Mouse (Mus musculus): ENCODE measurements around the gene Mpzl1. TPM values are rescaled to one million over a fixed set of nuclear protein-coding genes. Genes with fewer than 3 reads are reported as not detected.

Gene Mpzl1
- polyA plus RNA-seq, 1 experiment from 2014 or later: 159 TPM

DNA sequence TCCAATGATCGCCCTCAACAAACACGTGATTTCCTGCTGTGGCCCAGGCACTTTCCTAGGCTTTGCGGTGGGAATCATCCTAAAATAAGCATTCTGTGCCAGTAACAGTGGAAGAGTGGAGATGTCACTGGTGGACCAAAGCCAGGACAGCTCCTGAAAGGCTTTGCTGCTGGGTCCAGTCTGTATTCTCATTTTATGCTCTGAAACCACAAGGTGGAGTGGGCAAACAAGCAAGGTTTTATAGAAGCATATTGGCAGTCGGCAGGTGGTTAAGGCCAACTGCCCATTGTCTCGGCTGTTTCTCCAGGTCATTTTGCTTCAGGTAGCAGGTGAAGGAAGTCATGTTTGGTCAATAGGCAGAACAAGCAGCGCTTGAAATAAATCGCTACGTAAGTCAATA, 3.2 kb downstream of the Mpzl1 start:
- H3K27me3 ChIP-seq (replicated peaks; ENCODE audit: control insufficient read depth, insufficient read depth, low read length): no peaks in the 10 kb centered on the region
- H3K9ac ChIP-seq (ENCODE audit: low read length): no peak overlapping the region
- H3K4me3 ChIP-seq (ENCODE audit: low read depth, low read length): no peak overlapping the region
- no peaks in the 10 kb centered on the region for H3K36me3 ChIP-seq (ENCODE audit: control insufficient read depth, insufficient read depth, low read length)
- 88% methylated on average over 8 of the region's 8 CpGs for WGBS
- H3K4me1 ChIP-seq (ENCODE audit: control insufficient read depth, insufficient read depth, low read length): peaks cover 7% of the 10 kb centered on the region; the same call in 1 of the 2 replicates
- no peak overlapping the region for H3K4me2 ChIP-seq (ENCODE audit: low read length)
- DNase-seq (ENCODE audit: low spot score) (no peak), ATAC-seq (no peak)
- no peak overlapping the region for H3K27ac ChIP-seq (ENCODE audit: low read depth, low read length)
- H3K9me3 ChIP-seq (replicated peaks; ENCODE audit: control insufficient read depth, low read length): no peaks in the 10 kb centered on the region

DNA sequence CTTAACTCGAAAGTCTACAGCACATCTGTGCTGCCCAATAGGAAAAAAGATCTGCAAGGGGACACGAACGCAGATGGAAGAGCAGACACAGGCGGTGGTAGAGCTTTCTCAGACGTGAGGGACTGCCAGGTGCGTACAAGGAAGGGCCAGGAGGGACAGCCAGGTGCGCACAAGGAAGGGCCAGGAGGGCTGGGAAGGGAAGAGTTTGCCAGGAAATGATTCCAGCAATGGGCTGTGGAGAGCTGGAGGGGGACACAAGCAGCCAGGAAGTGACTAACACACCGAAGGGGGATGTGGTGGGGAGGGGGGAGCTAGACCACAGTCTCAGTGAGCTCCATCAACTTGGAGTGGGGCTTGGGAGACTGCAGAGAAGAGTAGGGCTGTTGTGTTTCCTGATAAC, 4.4 kb downstream of the Mpzl1 start:
- no peak for ATAC-seq
- Histone ChIP-seq H3K9ac (ENCODE audit: low read length) (no peak overlapping the region), H3K27me3 (replicated peaks; ENCODE audit: control insufficient read depth, insufficient read depth, low read length) (no peaks in the 10 kb centered on the region), H3K4me3 (ENCODE audit: low read depth, low read length) (no peak overlapping the region), H3K4me2 (ENCODE audit: low read length) (no peak overlapping the region), H3K36me3 (ENCODE audit: control insufficient read depth, insufficient read depth, low read length) (no peaks in the 10 kb centered on the region), H3K4me1 (ENCODE audit: control insufficient read depth, insufficient read depth, low read length) (peaks cover 7% of the 10 kb centered on the region; the same call in 1 of the 2 replicates), H3K9me3 (replicated peaks; ENCODE audit: control insufficient read depth, low read length) (no peaks in the 10 kb centered on the region), H3K27ac (ENCODE audit: low read depth, low read length) (no peak overlapping the region; the same call in 1 of the 2 replicates)
- 39% methylated on average over 8 of the region's 8 CpGs for WGBS
- DNase-seq (ENCODE audit: low spot score): no peak

DNA sequence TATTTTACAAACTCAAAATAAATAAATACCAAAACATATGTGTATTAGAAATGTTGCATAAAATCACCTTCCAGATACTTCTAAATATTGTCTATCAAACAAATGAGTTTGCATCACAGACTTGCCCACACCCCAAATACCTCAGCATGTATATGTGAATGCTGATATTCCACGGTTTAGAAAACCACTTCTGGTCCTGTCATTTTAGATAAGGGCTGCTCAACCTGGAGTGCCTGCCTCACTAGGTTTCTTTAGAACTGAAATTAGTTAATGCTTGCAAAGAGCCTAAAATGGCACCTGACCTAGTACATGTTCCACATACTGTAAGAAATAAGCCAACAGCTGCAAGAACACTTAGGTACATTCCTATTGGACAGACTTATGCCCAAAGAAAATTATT, 5.7 kb downstream of the Mpzl1 start:
- Histone ChIP-seq H3K27ac (ENCODE audit: low read depth, low read length) (no peak overlapping the region), H3K4me3 (ENCODE audit: low read depth, low read length) (no peak overlapping the region), H3K4me1 (ENCODE audit: control insufficient read depth, insufficient read depth, low read length) (peaks cover 7% of the 10 kb centered on the region; the same call in 1 of the 2 replicates), H3K36me3 (ENCODE audit: control insufficient read depth, insufficient read depth, low read length) (no peaks in the 10 kb centered on the region), H3K9ac (ENCODE audit: low read length) (no peak overlapping the region), H3K27me3 (replicated peaks; ENCODE audit: control insufficient read depth, insufficient read depth, low read length) (no peaks in the 10 kb centered on the region), H3K4me2 (ENCODE audit: low read length) (no peak overlapping the region), H3K9me3 (replicated peaks; ENCODE audit: control insufficient read depth, low read length) (no peaks in the 10 kb centered on the region)
- 86% methylated on average over 1 of the region's 1 CpGs for WGBS
- DNase-seq (ENCODE audit: low spot score) (no peak), ATAC-seq (no peak)

DNA sequence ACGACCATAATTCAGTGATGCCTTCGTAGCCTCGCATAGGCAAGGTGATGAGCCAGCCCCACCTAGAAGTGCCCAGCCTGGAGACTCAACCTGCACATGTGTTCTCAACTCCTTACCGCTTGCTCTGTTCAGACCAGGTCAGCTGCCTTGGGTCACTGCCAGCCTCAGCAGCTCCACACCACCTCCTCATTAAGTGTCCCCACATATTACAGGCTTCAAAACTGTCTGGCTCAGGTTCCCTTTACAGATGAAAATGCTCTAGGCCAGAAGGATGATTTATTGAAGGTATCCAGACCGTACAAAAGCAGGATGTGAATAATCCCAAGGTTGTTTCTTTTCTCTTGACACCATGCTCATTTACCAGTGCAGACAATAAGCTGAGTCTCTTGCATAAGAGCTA, 8.4 kb downstream of the Mpzl1 start:
- Histone ChIP-seq H3K9me3 (replicated peaks; ENCODE audit: control insufficient read depth, low read length) (no peaks in the 10 kb centered on the region), H3K36me3 (ENCODE audit: control insufficient read depth, insufficient read depth, low read length) (peaks cover 6% of the 10 kb centered on the region; the same call in 1 of the 2 replicates), H3K9ac (ENCODE audit: low read length) (no peak overlapping the region), H3K4me2 (ENCODE audit: low read length) (no peak overlapping the region), H3K27ac (ENCODE audit: low read depth, low read length) (no peak overlapping the region), H3K27me3 (replicated peaks; ENCODE audit: control insufficient read depth, insufficient read depth, low read length) (no peaks in the 10 kb centered on the region), H3K4me3 (ENCODE audit: low read depth, low read length) (no peak overlapping the region), H3K4me1 (ENCODE audit: control insufficient read depth, insufficient read depth, low read length) (peaks cover 3% of the 10 kb centered on the region; the same call in 1 of the 2 replicates)
- no peak for DNase-seq (ENCODE audit: low spot score)
- 89% methylated on average over 5 of the region's 5 CpGs for WGBS
- no peak for ATAC-seq

DNA sequence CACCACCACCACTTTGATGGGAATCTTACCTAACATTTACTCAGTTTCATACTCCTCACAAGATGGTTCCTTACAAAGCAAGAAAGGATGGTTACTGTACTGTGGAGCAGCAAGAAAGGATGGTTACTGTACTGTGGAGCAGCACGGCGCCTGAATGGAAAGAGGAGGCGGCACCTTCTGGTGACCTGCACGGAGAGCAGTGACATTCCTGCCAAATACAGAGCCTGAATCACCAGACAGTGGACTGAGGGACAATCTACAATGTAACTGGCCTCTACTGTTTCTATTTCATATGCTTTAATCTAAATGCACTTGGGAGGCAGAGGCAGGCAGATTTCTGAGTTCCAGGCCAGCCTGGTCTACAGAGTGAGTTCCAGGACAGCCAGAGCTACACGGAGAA, 9.3 kb downstream of the Mpzl1 start:
- Histone ChIP-seq H3K27me3 (replicated peaks; ENCODE audit: control insufficient read depth, insufficient read depth, low read length) (no peaks in the 10 kb centered on the region), H3K9me3 (replicated peaks; ENCODE audit: control insufficient read depth, low read length) (no peaks in the 10 kb centered on the region), H3K36me3 (ENCODE audit: control insufficient read depth, insufficient read depth, low read length) (peaks cover 6% of the 10 kb centered on the region; the same call in 1 of the 2 replicates), H3K27ac (ENCODE audit: low read depth, low read length) (no peak overlapping the region), H3K9ac (ENCODE audit: low read length) (no peak overlapping the region), H3K4me2 (ENCODE audit: low read length) (no peak overlapping the region), H3K4me1 (ENCODE audit: control insufficient read depth, insufficient read depth, low read length) (peaks cover 3% of the 10 kb centered on the region; the same call in 1 of the 2 replicates), H3K4me3 (ENCODE audit: low read depth, low read length) (no peak overlapping the region)
- WGBS: 87% methylated on average over 5 of the region's 5 CpGs
- ATAC-seq (no peak), DNase-seq (ENCODE audit: low spot score) (no peak)

DNA sequence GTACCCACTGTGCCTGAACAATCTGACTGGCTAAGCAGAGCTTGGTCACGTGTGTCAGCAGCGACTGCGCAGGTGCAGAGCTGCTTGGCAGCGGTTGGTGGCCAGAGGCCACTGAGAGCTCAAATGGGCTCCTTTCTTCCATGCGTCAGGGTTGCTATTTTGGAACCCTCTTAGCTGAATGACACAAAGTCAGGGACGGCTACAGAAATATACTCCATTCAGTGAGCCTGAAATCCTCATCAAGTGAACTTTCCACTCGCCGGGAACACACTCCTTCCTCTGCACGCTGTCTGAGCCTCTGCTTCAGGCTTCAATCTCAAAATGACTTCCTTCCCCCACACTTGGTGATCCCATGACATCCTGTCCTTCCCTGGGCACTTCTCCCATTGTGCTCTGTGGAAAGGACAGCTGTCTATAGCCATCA, 16.1 kb downstream of the Mpzl1 start:
- 51% methylated on average over 9 of the region's 9 CpGs for WGBS
- 0 out of 2 replicates have a peak, but pooled peaks cover 7% of the 10 kb centered on the region for H3K9me3 ChIP-seq (replicated peaks; ENCODE audit: control insufficient read depth, low read length)
- H3K36me3 ChIP-seq (ENCODE audit: control insufficient read depth, insufficient read depth, low read length): peaks cover 21% of the 10 kb centered on the region
- no peak for DNase-seq (ENCODE audit: low spot score)
- no peak overlapping the region for H3K9ac ChIP-seq (ENCODE audit: low read length)
- H3K4me3 ChIP-seq (ENCODE audit: low read depth, low read length): no peak overlapping the region
- H3K27ac ChIP-seq (ENCODE audit: low read depth, low read length): no peak overlapping the region
- no peaks in the 10 kb centered on the region for H3K4me1 ChIP-seq (ENCODE audit: control insufficient read depth, insufficient read depth, low read length)
- no peak for ATAC-seq
- no peak overlapping the region for H3K4me2 ChIP-seq (ENCODE audit: low read length)
- H3K27me3 ChIP-seq (replicated peaks; ENCODE audit: control insufficient read depth, insufficient read depth, low read length): no peaks in the 10 kb centered on the region

DNA sequence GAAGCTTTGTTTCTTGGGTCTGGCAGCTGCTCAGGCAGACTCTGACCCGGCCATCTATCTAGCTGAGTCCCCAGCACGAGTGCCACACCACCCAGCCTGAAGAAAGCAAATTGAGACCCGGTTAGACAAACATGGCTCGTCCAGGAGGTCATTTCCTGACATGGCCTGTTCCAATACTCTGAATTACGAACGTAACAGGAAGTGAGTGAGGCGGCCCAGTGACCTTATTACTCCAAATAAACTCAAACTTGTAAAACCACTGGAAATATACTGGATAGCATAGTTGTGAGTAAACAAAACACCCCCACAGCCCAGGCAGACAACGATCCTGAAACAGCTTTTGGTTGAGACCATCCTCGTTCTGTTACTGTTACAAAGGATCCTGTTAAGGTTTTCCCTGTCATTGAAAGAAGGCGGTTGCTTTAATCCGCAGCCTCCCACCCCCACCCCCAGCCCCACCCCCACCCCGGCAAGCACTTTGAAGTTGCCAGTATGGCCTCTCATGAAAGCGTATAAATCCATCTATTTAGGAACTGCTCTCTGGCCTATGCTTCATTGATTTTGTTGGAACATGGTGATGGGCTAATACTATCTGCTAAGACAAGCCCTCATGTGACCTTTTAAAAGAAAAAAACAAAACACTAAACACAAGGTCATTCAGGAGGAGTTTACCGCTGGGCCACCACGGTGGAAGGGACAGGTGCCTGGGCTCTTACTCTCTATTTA, 17.0 kb downstream of the Mpzl1 start:
- 19% methylated on average over 15 of the region's 15 CpGs for WGBS
- ATAC-seq: 0 out of 2 replicates have a peak, but pooled peaks have one; percentile 45
- no peak overlapping the region for H3K9ac ChIP-seq (ENCODE audit: low read length)
- no peak overlapping the region for H3K27ac ChIP-seq (ENCODE audit: low read depth, low read length)
- peaks cover 16% of the 10 kb centered on the region for H3K36me3 ChIP-seq (ENCODE audit: control insufficient read depth, insufficient read depth, low read length)
- no peak for DNase-seq (ENCODE audit: low spot score)
- no peaks in the 10 kb centered on the region for H3K27me3 ChIP-seq (replicated peaks; ENCODE audit: control insufficient read depth, insufficient read depth, low read length)
- 0 out of 2 replicates have a peak, but pooled peaks cover 7% of the 10 kb centered on the region for H3K9me3 ChIP-seq (replicated peaks; ENCODE audit: control insufficient read depth, low read length)
- no peaks in the 10 kb centered on the region for H3K4me1 ChIP-seq (ENCODE audit: control insufficient read depth, insufficient read depth, low read length)
- H3K4me3 ChIP-seq (ENCODE audit: low read depth, low read length): no peak overlapping the region
- no peak overlapping the region for H3K4me2 ChIP-seq (ENCODE audit: low read length)

DNA sequence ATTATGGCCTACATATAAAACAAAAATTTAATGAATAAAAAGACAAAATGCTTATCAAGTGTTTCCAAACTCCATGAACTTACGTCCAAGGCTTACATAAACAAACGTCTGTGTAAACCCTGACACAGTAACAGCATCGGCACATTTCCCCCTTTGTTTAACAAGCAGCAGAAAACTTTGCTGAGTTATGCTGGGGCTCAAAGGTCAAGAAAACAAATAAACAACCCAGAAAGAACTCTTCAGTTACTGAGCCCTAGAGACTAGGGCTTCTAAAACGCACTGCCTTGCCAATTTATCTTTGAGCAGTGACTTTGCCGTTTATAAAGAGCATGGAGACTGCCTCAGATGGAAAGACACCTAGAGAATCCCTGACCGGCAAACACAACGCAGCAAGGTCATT, 17.7 kb downstream of the Mpzl1 start:
- no peak overlapping the region for H3K27ac ChIP-seq (ENCODE audit: low read depth, low read length)
- no peaks in the 10 kb centered on the region for H3K4me1 ChIP-seq (ENCODE audit: control insufficient read depth, insufficient read depth, low read length)
- WGBS: 69% methylated on average over 7 of the region's 7 CpGs
- ATAC-seq (no peak), DNase-seq (ENCODE audit: low spot score) (no peak)
- H3K4me2 ChIP-seq (ENCODE audit: low read length): no peak overlapping the region
- peaks cover 14% of the 10 kb centered on the region for H3K36me3 ChIP-seq (ENCODE audit: control insufficient read depth, insufficient read depth, low read length)
- H3K9ac ChIP-seq (ENCODE audit: low read length): no peak overlapping the region
- H3K4me3 ChIP-seq (ENCODE audit: low read depth, low read length): no peak overlapping the region
- 0 out of 2 replicates have a peak, but pooled peaks cover 7% of the 10 kb centered on the region for H3K9me3 ChIP-seq (replicated peaks; ENCODE audit: control insufficient read depth, low read length)
- no peaks in the 10 kb centered on the region for H3K27me3 ChIP-seq (replicated peaks; ENCODE audit: control insufficient read depth, insufficient read depth, low read length)

DNA sequence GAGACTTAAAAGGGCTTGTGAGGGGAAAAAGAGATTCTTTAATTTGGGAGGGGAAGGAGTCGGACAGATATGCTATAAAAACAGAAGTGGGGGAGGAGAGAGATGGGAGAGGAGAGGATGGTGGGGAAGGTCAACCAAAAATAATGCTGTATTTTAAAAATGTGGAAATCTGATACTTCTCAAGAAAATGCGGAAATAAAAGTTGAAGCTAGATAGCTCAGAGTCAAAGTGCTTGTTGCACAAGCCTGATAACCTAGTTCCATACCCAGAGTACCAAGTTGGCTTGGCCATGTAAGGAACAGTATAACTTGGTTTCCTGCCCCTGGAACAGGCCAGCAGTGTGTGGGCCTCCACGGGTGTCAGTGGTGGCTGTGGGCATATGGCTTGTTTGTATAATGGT, 19.5 kb downstream of the Mpzl1 start:
- DNase-seq (ENCODE audit: low spot score): no peak
- H3K27me3 ChIP-seq (replicated peaks; ENCODE audit: control insufficient read depth, insufficient read depth, low read length): no peaks in the 10 kb centered on the region
- 97% methylated on average over 3 of the region's 3 CpGs for WGBS
- ATAC-seq: no peak
- peaks cover 14% of the 10 kb centered on the region for H3K4me1 ChIP-seq (ENCODE audit: control insufficient read depth, insufficient read depth, low read length)
- H3K27ac ChIP-seq (ENCODE audit: low read depth, low read length): no peak overlapping the region
- H3K9ac ChIP-seq (ENCODE audit: low read length): no peak overlapping the region
- no peak overlapping the region for H3K4me2 ChIP-seq (ENCODE audit: low read length)
- H3K36me3 ChIP-seq (ENCODE audit: control insufficient read depth, insufficient read depth, low read length): peaks cover 14% of the 10 kb centered on the region
- no peak overlapping the region for H3K4me3 ChIP-seq (ENCODE audit: low read depth, low read length)
- 0 out of 2 replicates have a peak, but pooled peaks cover 7% of the 10 kb centered on the region for H3K9me3 ChIP-seq (replicated peaks; ENCODE audit: control insufficient read depth, low read length)
